Mouse (Mus musculus): Measurements from ENCODE around the gene Ropn1. TPM values are rescaled to one million over a fixed set of nuclear protein-coding genes. Genes with fewer than 3 reads are reported as not detected.
A peak's percentile ranks its signal among the peaks of the same experiment; 100 is the strongest.
"Not testable (repeated sequence)": the region's sequence is repeated elsewhere in the genome, so short reads cannot be mapped to it uniquely, and the experiment has no call there.

The Ropn1 gene
- not detected in 2 replicates for polyA plus RNA-seq (2015; fragmentation: Nextera tagmentation; extraction: Ambion mirVana)

- no peaks in the 10 kb centered on the region for H3K27me3 ChIP-seq
- no peak for ATAC-seq
- H3K4me3 ChIP-seq, result no peak within 1 kb of the TSS
- no peak within 1 kb of the TSS for H3K9ac ChIP-seq
- no peaks in the 10 kb centered on the region for H3K36me3 ChIP-seq (ENCODE audit: poor library complexity, severe bottlenecking)
- H3K4me2 ChIP-seq, result no peak within 1 kb of the TSS
- H3K9me3 ChIP-seq (replicated peaks), result no peaks in the 10 kb centered on the region
- H3K4me1 ChIP-seq, result no peaks in the 10 kb centered on the region
- WGBS, result 65% methylated on average over 7 of the region's 7 CpGs
- no peak within 1 kb of the TSS for H3K27ac ChIP-seq
These were observed at the start of gene Ropn1 for GRCm38 (mm10) chr16:34649621-34650020. Gene Ropn1, plus strand, starts transcription at chr16:34649921.

- Histone ChIP-seq H3K27ac (no peak overlapping the region), H3K4me3 (no peak overlapping the region), H3K4me1 (no peaks in the 10 kb centered on the region), H3K4me2 (no peak overlapping the region), H3K9ac (no peak overlapping the region), H3K36me3 (ENCODE audit: poor library complexity, severe bottlenecking) (no peaks in the 10 kb centered on the region), H3K9me3 (replicated peaks) (no peaks in the 10 kb centered on the region), H3K27me3 (no peaks in the 10 kb centered on the region)
- no peak for ATAC-seq
- WGBS, result 70% methylated on average over 4 of the region's 4 CpGs
These were observed 47.8 kb upstream of the Ropn1 start for GRCm38 (mm10) chr16:34601954-34602353.

GRCm38 (mm10) chr16:34603076-34603475 is 46.6 kb upstream of the Ropn1 start:
- no peaks in the 10 kb centered on the region for H3K9me3 ChIP-seq (replicated peaks)
- WGBS, result 87% methylated on average over 4 of the region's 4 CpGs
- no peak for ATAC-seq

GRCm38 (mm10) chr16:34603854-34604253 is 45.9 kb upstream of the Ropn1 start:
- H3K9me3 ChIP-seq (replicated peaks), result no peaks in the 10 kb centered on the region
- 82% methylated on average over 6 of the region's 6 CpGs for whole genome bisulfite sequencing

More at GRCm38 (mm10) chr16:34603076-34603475, 46.6 kb upstream of the Ropn1 start:
- Histone ChIP-seq H3K27me3 (no peaks in the 10 kb centered on the region), H3K4me2 (no peak overlapping the region), H3K4me1 (no peaks in the 10 kb centered on the region), H3K36me3 (ENCODE audit: poor library complexity, severe bottlenecking) (no peaks in the 10 kb centered on the region), H3K9ac (no peak overlapping the region), H3K27ac (no peak overlapping the region), H3K4me3 (no peak overlapping the region)

DNA sequence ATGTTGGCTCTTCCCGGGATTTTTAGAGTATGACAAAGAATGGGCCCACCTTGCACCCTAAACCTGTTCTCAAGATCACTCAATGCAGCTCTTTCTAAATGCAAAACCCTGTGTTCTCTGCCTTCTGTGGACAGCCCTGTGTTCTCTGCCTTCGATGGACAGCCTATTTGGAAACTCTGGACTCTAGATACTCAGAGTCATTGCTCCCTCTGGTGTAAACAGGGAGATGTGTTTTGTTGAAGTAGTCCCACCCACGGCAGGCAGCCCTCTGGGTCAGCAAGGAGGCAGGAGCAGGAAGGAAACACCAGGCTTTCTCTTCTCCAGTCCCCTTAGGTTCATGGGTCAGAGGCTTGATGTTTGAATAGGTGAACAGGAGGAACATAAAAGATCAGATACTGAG is 44.0 kb upstream of the Ropn1 start:
- no peaks in the 10 kb centered on the region for H3K36me3 ChIP-seq (ENCODE audit: poor library complexity, severe bottlenecking)
- no peaks in the 10 kb centered on the region for H3K4me1 ChIP-seq
- ATAC-seq, result no peak
- H3K27me3 ChIP-seq, result no peaks in the 10 kb centered on the region
- no peak overlapping the region for H3K4me3 ChIP-seq
- WGBS, result 39% methylated on average over 3 of the region's 3 CpGs
- H3K27ac ChIP-seq, result no peak overlapping the region
- no peak overlapping the region for H3K4me2 ChIP-seq
- no peak overlapping the region for H3K9ac ChIP-seq
- no peaks in the 10 kb centered on the region for H3K9me3 ChIP-seq (replicated peaks)

More at GRCm38 (mm10) chr16:34603854-34604253, 45.9 kb upstream of the Ropn1 start:
- Histone ChIP-seq H3K36me3 (ENCODE audit: poor library complexity, severe bottlenecking) (no peaks in the 10 kb centered on the region), H3K27me3 (no peaks in the 10 kb centered on the region), H3K9ac (no peak overlapping the region), H3K4me1 (no peaks in the 10 kb centered on the region), H3K27ac (no peak overlapping the region), H3K4me2 (no peak overlapping the region), H3K4me3 (no peak overlapping the region)
- ATAC-seq, result no peak

DNA sequence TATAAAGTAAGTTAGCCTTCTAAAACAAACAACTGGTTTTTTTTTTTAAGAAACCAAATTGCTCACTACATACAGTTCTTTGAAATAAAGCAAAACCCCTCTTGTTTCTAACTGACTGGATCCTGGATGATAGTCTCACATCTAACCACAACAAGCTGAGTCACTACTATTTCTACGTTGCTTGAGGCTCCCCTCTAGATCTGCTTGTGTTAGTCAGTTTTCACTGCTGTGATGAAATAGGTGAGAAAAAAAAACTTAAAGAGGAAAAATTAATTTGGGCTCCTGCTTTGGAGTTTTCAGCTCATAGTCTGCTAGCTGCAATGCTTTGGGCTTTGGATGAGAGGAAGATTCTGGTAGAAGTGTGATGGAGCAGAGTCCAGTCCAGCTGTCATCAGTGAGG is 39.6 kb upstream of the Ropn1 start:
- Histone ChIP-seq H3K27me3 (no peaks in the 10 kb centered on the region), H3K9me3 (replicated peaks) (no peaks in the 10 kb centered on the region), H3K27ac (no peak overlapping the region), H3K4me1 (no peaks in the 10 kb centered on the region), H3K4me2 (no peak overlapping the region), H3K36me3 (ENCODE audit: poor library complexity, severe bottlenecking) (no peaks in the 10 kb centered on the region), H3K9ac (no peak overlapping the region), H3K4me3 (no peak overlapping the region)
- 90% methylated on average over 1 of the region's 1 CpGs for WGBS
- ATAC-seq, result no peak

GRCm38 (mm10) chr16:34614021-34614420 is 35.7 kb upstream of the Ropn1 start:
- H3K9me3 ChIP-seq (replicated peaks), result peaks cover 5% of the 10 kb centered on the region
- WGBS, result 75% methylated on average over 2 of the region's 2 CpGs
- H3K36me3 ChIP-seq (ENCODE audit: poor library complexity, severe bottlenecking), result no peaks in the 10 kb centered on the region

GRCm38 (mm10) chr16:34627591-34627990 is 22.1 kb upstream of the Ropn1 start:
- Histone ChIP-seq H3K27me3 (no peaks in the 10 kb centered on the region), H3K4me3 (no peak overlapping the region), H3K4me1 (no peaks in the 10 kb centered on the region), H3K4me2 (no peak overlapping the region), H3K27ac (no peak overlapping the region), H3K9ac (no peak overlapping the region), H3K9me3 (replicated peaks) (no peaks in the 10 kb centered on the region), H3K36me3 (ENCODE audit: poor library complexity, severe bottlenecking) (no peaks in the 10 kb centered on the region)
- no peak for ATAC-seq
- 58% methylated on average over 2 of the region's 2 CpGs for WGBS

More at GRCm38 (mm10) chr16:34614021-34614420, 35.7 kb upstream of the Ropn1 start:
- Histone ChIP-seq H3K9ac (no peak overlapping the region), H3K27me3 (no peaks in the 10 kb centered on the region), H3K4me3 (no peak overlapping the region), H3K4me2 (no peak overlapping the region), H3K27ac (no peak overlapping the region), H3K4me1 (no peaks in the 10 kb centered on the region)
- no peak for ATAC-seq

DNA sequence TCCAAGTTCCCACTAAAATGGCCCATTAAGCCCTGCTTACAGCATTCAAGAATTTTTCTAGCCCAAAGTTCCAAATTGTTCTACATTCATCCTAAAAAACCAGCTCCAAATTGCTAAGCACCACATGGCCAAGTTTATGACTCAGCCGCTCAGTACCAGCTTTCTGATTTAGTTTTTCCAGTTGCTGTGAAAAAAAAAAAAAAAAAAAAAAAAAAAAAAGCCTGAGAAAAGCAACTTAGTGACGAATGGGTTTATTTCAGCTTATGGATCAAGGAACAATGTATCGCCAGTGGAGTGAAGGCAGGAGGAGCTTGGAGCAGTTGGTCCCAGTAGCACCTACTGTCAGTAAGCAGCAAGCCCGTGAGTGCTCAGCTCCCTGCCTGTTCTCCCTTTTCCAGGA is 21.3 kb upstream of the Ropn1 start:
- Histone ChIP-seq H3K27ac (no peak overlapping the region), H3K27me3 (no peaks in the 10 kb centered on the region), H3K4me3 (no peak overlapping the region), H3K4me2 (no peak overlapping the region), H3K36me3 (ENCODE audit: poor library complexity, severe bottlenecking) (no peaks in the 10 kb centered on the region), H3K9ac (no peak overlapping the region), H3K9me3 (replicated peaks) (no peaks in the 10 kb centered on the region), H3K4me1 (no peaks in the 10 kb centered on the region)
- ATAC-seq, result no peak
- 87% methylated on average over 4 of the region's 4 CpGs for WGBS

DNA sequence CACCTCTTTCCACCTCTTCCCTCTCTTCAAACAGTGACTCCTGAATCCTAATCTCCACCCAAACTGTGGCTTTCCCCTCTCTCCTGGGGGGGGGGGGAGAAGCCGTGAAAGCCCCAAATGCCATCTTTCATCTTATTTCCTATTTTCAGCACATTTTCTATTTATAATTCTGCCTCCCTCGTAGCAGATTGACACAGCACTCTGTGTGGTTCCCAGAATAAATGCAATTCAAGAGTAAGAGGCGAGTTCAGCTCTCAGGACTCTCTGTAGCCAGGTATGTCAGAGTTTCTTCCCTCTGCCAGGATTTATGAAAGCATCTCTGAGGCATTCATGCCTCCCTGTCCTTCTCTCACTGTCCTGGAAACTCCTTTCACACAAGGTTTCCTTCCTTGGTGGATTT is 14.2 kb upstream of the Ropn1 start:
- Histone ChIP-seq H3K27me3 (no peaks in the 10 kb centered on the region), H3K9ac (no peak overlapping the region), H3K27ac (no peak overlapping the region), H3K4me3 (no peak overlapping the region), H3K4me2 (no peak overlapping the region), H3K4me1 (no peaks in the 10 kb centered on the region), H3K9me3 (replicated peaks) (no peaks in the 10 kb centered on the region), H3K36me3 (ENCODE audit: poor library complexity, severe bottlenecking) (no peaks in the 10 kb centered on the region)
- WGBS, result 81% methylated on average over 3 of the region's 3 CpGs
- ATAC-seq, result no peak

DNA sequence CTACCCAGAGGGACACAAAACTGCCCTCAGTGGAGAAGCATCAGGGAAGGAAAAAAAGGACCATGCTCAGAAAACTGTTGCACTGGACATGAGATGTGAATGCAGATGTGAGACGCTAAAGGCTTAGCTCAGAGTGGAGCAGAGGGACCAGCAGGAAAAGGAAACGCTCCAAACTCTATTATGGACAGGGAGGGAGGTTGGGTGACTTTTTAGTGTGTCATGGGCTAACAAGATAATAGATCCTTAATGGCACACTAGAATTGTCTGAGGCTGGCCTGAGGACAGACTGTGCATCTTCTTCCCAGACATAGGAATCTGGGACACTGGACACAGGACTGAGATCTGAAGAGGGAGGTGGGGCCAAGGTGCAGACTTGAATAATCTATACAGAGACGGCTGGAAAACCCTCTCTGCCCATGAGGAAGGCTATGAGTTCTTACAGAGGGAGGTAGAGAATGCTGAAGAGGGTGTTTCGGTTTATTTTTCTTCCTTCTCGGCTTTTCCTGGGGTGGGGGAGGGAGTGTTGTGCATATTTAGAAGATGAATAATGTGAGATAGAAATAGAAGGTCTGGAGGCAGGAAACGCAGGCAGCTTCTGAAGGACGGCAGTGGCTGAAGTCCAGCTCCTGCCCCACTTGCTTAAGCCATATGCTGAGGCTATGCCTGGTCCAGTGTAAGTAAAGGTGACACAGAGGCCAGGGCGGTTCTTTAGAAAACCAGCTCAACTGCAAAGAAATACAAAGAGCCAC is 6.0 kb upstream of the Ropn1 start:
- Histone ChIP-seq H3K36me3 (ENCODE audit: poor library complexity, severe bottlenecking) (no peaks in the 10 kb centered on the region), H3K4me3 (no peak overlapping the region), H3K9me3 (replicated peaks) (no peaks in the 10 kb centered on the region), H3K9ac (no peak overlapping the region), H3K27me3 (no peaks in the 10 kb centered on the region), H3K4me2 (no peak overlapping the region), H3K4me1 (no peaks in the 10 kb centered on the region), H3K27ac (no peak overlapping the region)
- no peak for ATAC-seq
- 81% methylated on average over 8 of the region's 8 CpGs for WGBS

- Histone ChIP-seq H3K4me3 (no peak overlapping the region), H3K27me3 (no peaks in the 10 kb centered on the region), H3K4me2 (no peak overlapping the region), H3K27ac (no peak overlapping the region), H3K4me1 (peaks cover 4% of the 10 kb centered on the region), H3K9me3 (replicated peaks) (no peaks in the 10 kb centered on the region), H3K36me3 (ENCODE audit: poor library complexity, severe bottlenecking) (no peaks in the 10 kb centered on the region), H3K9ac (no peak overlapping the region)
- ATAC-seq, result no peak
- WGBS, result 87% methylated on average over 5 of the region's 5 CpGs
These were observed 3.3 kb downstream of the Ropn1 start for GRCm38 (mm10) chr16:34653023-34653422.

- not testable (repeated sequence) for H3K36me3 ChIP-seq (ENCODE audit: poor library complexity, severe bottlenecking); H3K27ac ChIP-seq; H3K9me3 ChIP-seq (replicated peaks); H3K27me3 ChIP-seq
- Histone ChIP-seq H3K4me3 (peak overlapping the region; percentile 37), H3K4me2 (peak overlapping the region; percentile 61), H3K9ac (peak overlapping the region; percentile 45), H3K4me1 (peaks cover 12% of the 10 kb centered on the region)
- ATAC-seq, result peak; percentile 27; the same call in 1 of the 2 replicates
- 3% methylated on average over 16 of the region's 16 CpGs for WGBS
These were observed 7.8 kb downstream of the Ropn1 start for GRCm38 (mm10) chr16:34657566-34657965.

All from forebrain, embryonic 13.5 days (tissue).